ENCODE assay signal across 24 mouse cellular contexts in the genomic region with DNA sequence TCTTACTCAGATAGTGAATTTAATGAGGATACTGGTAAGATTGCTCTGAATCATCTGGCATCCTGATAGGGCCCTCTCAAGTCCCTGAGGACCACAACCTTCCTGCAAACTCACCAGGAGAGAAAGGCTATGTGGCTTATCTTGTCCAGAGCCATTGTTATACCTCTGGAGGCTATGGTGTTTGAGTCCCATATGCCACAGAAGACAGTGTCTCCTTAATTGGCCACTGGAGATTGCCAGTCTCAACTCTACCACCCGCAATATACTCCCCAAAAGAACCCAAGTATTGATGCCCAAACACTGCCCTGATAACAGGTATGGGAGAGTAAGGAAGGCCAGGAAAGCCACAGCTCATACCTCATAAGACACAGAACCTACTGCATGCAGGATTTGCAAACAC. TPM values are rescaled to one million over a fixed set of nuclear protein-coding genes. Genes with fewer than 3 reads are reported as not detected.
"Had no signal": no experiment of that assay in that cellular context is flagged by ENCODE, and none has a peak within 500 bp of the region (broad histone marks: within the 10 kb centered on the region; RNA-seq: fewer than 3 reads in every experiment).

TSS of gene Olfr1410 (plus strand) at position 301 of the 400 bp plus-strand sequence.

- H3K4me1 ChIP-seq: neural tube, embryonic 13.5 days; neural tube, embryonic 15.5 days; stomach, embryonic 15.5 days had no signal

- H3K36me3 ChIP-seq: neural tube, embryonic 13.5 days; neural tube, embryonic 15.5 days; stomach, embryonic 15.5 days had no signal

- DNase-seq: retina, postnatal 1 day; right cerebral cortex, adult 18-20 months; right cerebral cortex, postnatal 14 days; right cerebral cortex, postnatal 25 days; right cerebral cortex, postnatal 4 days; spleen, adult 18-20 months; thymus, adult 18-20 months; thymus, adult 2 months; thymus, postnatal 14 days; thymus, postnatal 25 days; thymus, postnatal 36 days; thymus, postnatal 4 days had no signal

- H3K9me3 ChIP-seq: neural tube, embryonic 13.5 days; neural tube, embryonic 15.5 days; stomach, embryonic 15.5 days had no signal

- H3K27ac ChIP-seq: neural tube, embryonic 13.5 days; neural tube, embryonic 15.5 days; stomach, embryonic 15.5 days; stomach, postnatal 0 days had no signal

- H3K4me3 ChIP-seq: neural tube, embryonic 13.5 days; neural tube, embryonic 15.5 days; stomach, embryonic 15.5 days had no signal

- H3K27me3 ChIP-seq: neural tube, embryonic 13.5 days; stomach, embryonic 15.5 days had no signal

RNA-seq across cellular contexts. Expression of gene Olfr1410, which starts in this region (rescaled TPM):
- total RNA-seq: neutrophil, adult 5-6 weeks had no signal
- polyA plus RNA-seq: neural tube, embryonic 13.5 days; neural tube, embryonic 14.5 days; neural tube, embryonic 15.5 days; small intestine, adult 2 months; spleen, adult 2 months; stomach, embryonic 14.5 days; stomach, embryonic 15.5 days; stomach, embryonic 16.5 days; stomach, postnatal 0 days; thymus, postnatal 0 days; urinary bladder, adult 2 months had no signal
